Mouse (Mus musculus): ENCODE data around the gene Fancg.
"Not testable (repeated sequence)": the region's sequence is repeated elsewhere in the genome, so short reads cannot be mapped to it uniquely, and the experiment has no call there.

GRCm38 (mm10) chr4:43000141-43000986 lies 9.9 kb downstream of the Fancg start, which contains the start of gene Vcp:
- not testable (repeated sequence) for TF ChIP-seq CTCF (IDR thresholded peaks at IDR 0.05 in 2 of 3, conservative IDR thresholded peaks at IDR 0.05 in 1 of 3; ENCODE audit: control insufficient read depth in 1 of 3, insufficient read depth in 1 of 3, low read depth in 2 of 3, low read length in 3 of 3, poor library complexity in 1 of 3, severe bottlenecking in 1 of 3); ZC3H11A (IDR thresholded peaks at IDR 0.05; ENCODE audit: low read depth, low read length); MYB (IDR thresholded peaks at IDR 0.05; ENCODE audit: low read depth, low read length); EP300 (IDR thresholded peaks at IDR 0.05; ENCODE audit: low read depth in 1 of 2, low read length in 2 of 2); TCF12 (IDR thresholded peaks at IDR 0.05; ENCODE audit: low read depth, low read length); GABPA (IDR thresholded peaks at IDR 0.05; ENCODE audit: low read depth, low read length); MAFK (IDR thresholded peaks at IDR 0.05; ENCODE audit: borderline replicate concordance, low read depth, low read length); MEF2A (IDR thresholded peaks at IDR 0.05; ENCODE audit: extremely low read depth, insufficient replicate concordance, low read depth, low read length, poor library complexity, severe bottlenecking)
- TF ChIP-seq E2F4 (IDR thresholded peaks at IDR 0.05; ENCODE audit: borderline replicate concordance, low read depth, low read length), result 0 out of 2 replicates have a peak, but pooled peaks have one; percentile 22
- TF ChIP-seq POLR2A (IDR thresholded peaks at IDR 0.05; ENCODE audit: control insufficient read depth in 1 of 2, insufficient read depth in 1 of 2, low read depth in 1 of 2, low read length in 2 of 2, poor library complexity in 1 of 2), result peak; percentile 43 to 75; a peak in 2 of 4 replicates
- TF ChIP-seq CHD2 (IDR thresholded peaks at IDR 0.05; ENCODE audit: low read length), result peak; percentile 95
- peak; percentile 50 for TF ChIP-seq ELF1 (IDR thresholded peaks at IDR 0.05; ENCODE audit: low read depth, low read length)
